Mouse (Mus musculus) kidney, embryonic 15.5 days (tissue): ENCODE measurements around the gene March9. TPM values are rescaled to one million over a fixed set of nuclear protein-coding genes. Genes with fewer than 3 reads are reported as not detected.

ENCODE experiments used
- polyA plus RNA-seq: library from polyadenylated mRNA; unstranded; fragments of >200 nt; fragmentation: Nextera tagmentation; extraction: Ambion mirVana; gene quantifications from 2 replicates; pipeline ENCODE4 v1.2.1, GENCODE M21; 2015

March9 gene
- polyA plus RNA-seq, 1 experiment from 2014 or later = 1.1 TPM

Other genes with a start within 250 kb of the March9 start
- 18.3 and 19.5 TPM in 2 replicates for gene Atp23, start 158.8 kb downstream of the March9 start, polyA plus RNA-seq
- 67.5 and 73.2 TPM in 2 replicates for gene Ctdsp2, start 81.5 kb downstream of the March9 start, polyA plus RNA-seq
- 0.10 and 0.36 TPM in 2 replicates for gene Avil, start 59.5 kb downstream of the March9 start, polyA plus RNA-seq
- 96.4 and 99.7 TPM in 2 replicates for gene Tsfm, start 29.3 kb downstream of the March9 start, polyA plus RNA-seq
- 59.4 and 67.4 TPM in 2 replicates for gene Mettl1, start 18.8 kb downstream of the March9 start, polyA plus RNA-seq
- 0.93 and 1.00 TPM in 2 replicates for gene Eef1akmt3, start 18.7 kb downstream of the March9 start, polyA plus RNA-seq
- 9.9 and 12.3 TPM in 2 replicates for gene Cyp27b1, start 11.9 kb downstream of the March9 start, polyA plus RNA-seq
- gene Cdk4, start 3.4 kb upstream of the March9 start, polyA plus RNA-seq = 1,852 and 1,884 TPM in 2 replicates
- 185 and 189 TPM in 2 replicates for gene Tspan31, start 10.1 kb upstream of the March9 start, polyA plus RNA-seq
- 0.04 and 0.42 TPM in 2 replicates for gene Agap2, start 15.1 kb upstream of the March9 start, polyA plus RNA-seq
- 88.1 and 94.0 TPM in 2 replicates for gene Os9, start 60.9 kb upstream of the March9 start, polyA plus RNA-seq
- gene B4galnt1, start 105.0 kb upstream of the March9 start, polyA plus RNA-seq = 7.5 and 7.7 TPM in 2 replicates
- gene Slc26a10, start 120.5 kb upstream of the March9 start, polyA plus RNA-seq = 3.1 and 3.3 TPM in 2 replicates
- gene Arhgef25, start 129.9 kb upstream of the March9 start, polyA plus RNA-seq = 40.6 and 52.6 TPM in 2 replicates
- gene Dtx3, start 135.5 kb upstream of the March9 start, polyA plus RNA-seq = 100 and 129 TPM in 2 replicates
- 41.1 and 43.5 TPM in 2 replicates for gene Pip4k2c, start 151.4 kb upstream of the March9 start, polyA plus RNA-seq
- 1.1 and 1.9 TPM in 2 replicates for gene Kif5a, start 203.2 kb upstream of the March9 start, polyA plus RNA-seq
- gene Dctn2, start 206.2 kb upstream of the March9 start, polyA plus RNA-seq = 169 and 189 TPM in 2 replicates
- gene Mbd6, start 228.8 kb upstream of the March9 start, polyA plus RNA-seq = 15.9 and 16.1 TPM in 2 replicates